In the genomic region with DNA sequence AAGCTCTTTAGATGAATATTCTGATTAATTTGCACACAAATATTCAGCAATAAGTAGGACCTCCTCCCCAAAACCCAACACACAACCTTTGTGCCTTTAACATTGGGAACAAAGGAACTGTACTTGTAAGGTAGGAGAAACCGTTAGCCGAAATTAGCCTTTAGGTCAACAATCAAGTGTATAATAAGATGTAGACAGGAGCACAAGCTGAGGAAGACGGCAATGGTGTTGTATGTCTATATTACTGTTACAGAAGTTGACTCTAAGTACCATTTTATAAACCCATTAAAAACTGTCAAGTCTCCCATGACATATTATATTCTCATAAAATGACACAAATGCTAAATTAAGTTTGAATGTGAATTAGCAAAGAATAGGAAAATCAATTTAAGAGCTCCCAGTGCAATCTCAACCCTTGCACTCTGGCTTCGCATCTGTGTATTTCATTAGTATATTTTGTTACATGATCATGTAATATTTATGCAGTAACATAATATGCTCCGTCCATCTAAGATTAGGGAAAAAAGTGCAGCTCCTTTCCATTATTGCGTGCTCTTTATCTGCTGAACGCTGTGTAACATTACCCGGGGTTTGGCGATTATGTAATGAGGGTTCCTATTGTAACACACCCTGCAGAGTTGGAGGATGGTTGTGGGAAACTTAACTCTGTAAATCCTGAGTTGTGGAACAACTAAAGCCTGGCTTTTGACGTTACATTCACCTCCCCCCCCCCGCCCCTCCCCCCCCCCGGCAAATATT, we compare ENCODE assay signal across 9 mouse cellular contexts.
DNase-seq lines count a peak whose midpoint lies in the region; ATAC-seq and TF ChIP-seq lines count a peak whose summit lies in the region.
"Had no signal": no experiment of that assay in that cellular context is flagged by ENCODE, and none has a peak within 500 bp of the region (broad histone marks: within the 10 kb centered on the region; RNA-seq: fewer than 3 reads in every experiment).

No protein-coding gene starts in this region.

- H3K27ac ChIP-seq in kidney, postnatal 0 days = no peak overlapping the region
- peak overlapping the region; percentile 22; the same call in 1 of the 2 replicates for H3K27ac ChIP-seq in embryonic facial prominence, embryonic 13.5 days
- H3K27ac ChIP-seq in hindbrain, embryonic 12.5 days = peak overlapping the region; percentile 55
- no peak overlapping the region for H3K27ac ChIP-seq in midbrain, postnatal 0 days (ENCODE audit: low read depth, low read length)
- H3K27ac ChIP-seq: heart, adult 2 months had no signal

- WGBS in kidney, postnatal 0 days = 29% methylated on average over 10 of the region's 12 CpGs
- WGBS in embryonic facial prominence, embryonic 13.5 days = 15% methylated on average over 12 of the region's 12 CpGs
- WGBS in hindbrain, embryonic 12.5 days = 17% methylated on average over 11 of the region's 12 CpGs
- WGBS in midbrain, postnatal 0 days = 16% methylated on average over 12 of the region's 12 CpGs

- H3K36me3 ChIP-seq in kidney, postnatal 0 days (ENCODE audit: insufficient read depth, low read length) = no peaks in the 10 kb centered on the region
- H3K36me3 ChIP-seq in embryonic facial prominence, embryonic 13.5 days = no peaks in the 10 kb centered on the region
- no peaks in the 10 kb centered on the region for H3K36me3 ChIP-seq in hindbrain, embryonic 12.5 days
- no peaks in the 10 kb centered on the region for H3K36me3 ChIP-seq in midbrain, postnatal 0 days (ENCODE audit: insufficient read depth, low read length)

- peak; percentile 60 for DNase-seq in kidney, postnatal 0 days (ENCODE audit: low spot score)
- no peak for DNase-seq in kidney, adult 8-10 months
- peak; percentile 37 for DNase-seq in midbrain, postnatal 0 days (ENCODE audit: low spot score)
- DNase-seq in thymus, adult 18-20 months = no peak
- DNase-seq in spleen, postnatal 10 days (ENCODE audit: low spot score in 2 of 2) = no peak

- TF ChIP-seq CTCF in kidney, postnatal 0 days (IDR thresholded peaks at IDR 0.05; ENCODE audit: low read depth) = no peak
- TF ChIP-seq CTCF in midbrain, postnatal 0 days (IDR thresholded peaks at IDR 0.05) = no peak

- no peak; the same call in 1 of the 2 replicates for ATAC-seq in kidney, postnatal 0 days (replicated peaks; ENCODE audit: low FRiP score, low read depth)
- peak; percentile 61; the same call in 1 of the 2 replicates for ATAC-seq in embryonic facial prominence, embryonic 13.5 days (ENCODE audit: insufficient number of reproducible peaks, insufficient read depth, low FRiP score, low TSS enrichment, low read depth)
- peak; percentile 80 for ATAC-seq in hindbrain, embryonic 12.5 days (ENCODE audit: low FRiP score)
- ATAC-seq in midbrain, postnatal 0 days (ENCODE audit: low FRiP score) = peak; percentile 23; the same call in 1 of the 2 replicates
- ATAC-seq in megakaryocyte-erythroid progenitor cell, adult 5-6 weeks (replicated peaks; ENCODE audit: low FRiP score, low TSS enrichment, poor library complexity, severe bottlenecking) = no peak

- no peak overlapping the region for H3K9ac ChIP-seq in kidney, postnatal 0 days (ENCODE audit: low read depth, low read length)
- H3K9ac ChIP-seq in embryonic facial prominence, embryonic 13.5 days = no peak overlapping the region
- H3K9ac ChIP-seq in hindbrain, embryonic 12.5 days = no peak overlapping the region
- H3K9ac ChIP-seq in midbrain, postnatal 0 days (replicated peaks; ENCODE audit: low read length, poor library complexity, severe bottlenecking) = no peak overlapping the region

- no peaks in the 10 kb centered on the region for H3K4me1 ChIP-seq in kidney, postnatal 0 days (replicated peaks; ENCODE audit: insufficient read depth, low read length)
- H3K4me1 ChIP-seq in embryonic facial prominence, embryonic 13.5 days = peaks cover 15% of the 10 kb centered on the region
- H3K4me1 ChIP-seq in hindbrain, embryonic 12.5 days = peaks cover 9% of the 10 kb centered on the region
- no peaks in the 10 kb centered on the region for H3K4me1 ChIP-seq in midbrain, postnatal 0 days (ENCODE audit: insufficient read depth, low read length)

- H3K27me3 ChIP-seq in kidney, postnatal 0 days (ENCODE audit: insufficient read depth, low read length) = no peaks in the 10 kb centered on the region
- H3K27me3 ChIP-seq in embryonic facial prominence, embryonic 13.5 days = no peaks in the 10 kb centered on the region
- no peaks in the 10 kb centered on the region for H3K27me3 ChIP-seq in hindbrain, embryonic 12.5 days
- no peaks in the 10 kb centered on the region for H3K27me3 ChIP-seq in midbrain, postnatal 0 days (ENCODE audit: insufficient read depth, low read length)

- H3K4me2 ChIP-seq in kidney, postnatal 0 days (ENCODE audit: low read length) = peak overlapping the region; percentile 18; the same call in 1 of the 2 replicates
- peak overlapping the region; percentile 52 for H3K4me2 ChIP-seq in embryonic facial prominence, embryonic 13.5 days
- H3K4me2 ChIP-seq in hindbrain, embryonic 12.5 days (replicated peaks) = peak overlapping the region; percentile 31
- H3K4me2 ChIP-seq in midbrain, postnatal 0 days (ENCODE audit: low read depth, low read length, poor library complexity, severe bottlenecking) = 0 out of 2 replicates have a peak overlapping the region, but pooled peaks have one; percentile 9

- no peak overlapping the region for H3K4me3 ChIP-seq in kidney, postnatal 0 days (replicated peaks; ENCODE audit: low read depth, low read length)
- H3K4me3 ChIP-seq in embryonic facial prominence, embryonic 13.5 days = no peak overlapping the region
- H3K4me3 ChIP-seq in hindbrain, embryonic 12.5 days = no peak overlapping the region
- H3K4me3 ChIP-seq in midbrain, postnatal 0 days (ENCODE audit: low read depth, low read length) = no peak overlapping the region
- H3K4me3 ChIP-seq: heart, adult 2 months had no signal

- no peaks in the 10 kb centered on the region for H3K9me3 ChIP-seq in kidney, postnatal 0 days (replicated peaks; ENCODE audit: low read length)
- H3K9me3 ChIP-seq in embryonic facial prominence, embryonic 13.5 days = no peaks in the 10 kb centered on the region
- no peaks in the 10 kb centered on the region for H3K9me3 ChIP-seq in hindbrain, embryonic 12.5 days (replicated peaks)
- no peaks in the 10 kb centered on the region for H3K9me3 ChIP-seq in midbrain, postnatal 0 days (ENCODE audit: low read length)

Comparison
In these comparisons a context has a peak if more than half of its experiments do, and no peak if none do; other contexts are left out.
1. DNase-seq: peak in kidney, postnatal 0 days (single experiment) and midbrain, postnatal 0 days (single experiment); none in kidney, adult 8-10 months (0 of 2), thymus, adult 18-20 months (0 of 2) and spleen, postnatal 10 days (0 of 2).
2. ATAC-seq: peak in embryonic facial prominence, embryonic 13.5 days (single experiment), hindbrain, embryonic 12.5 days (single experiment) and midbrain, postnatal 0 days (single experiment); none in kidney, postnatal 0 days (single experiment) and megakaryocyte-erythroid progenitor cell, adult 5-6 weeks (single experiment).
3. H3K27ac ChIP-seq: peak in embryonic facial prominence, embryonic 13.5 days (single experiment) and hindbrain, embryonic 12.5 days (single experiment); none in kidney, postnatal 0 days (single experiment) and midbrain, postnatal 0 days (single experiment).
4. Peak in every context shown above with its lines, with median percentiles within 50 percentile points of each other: H3K4me2 ChIP-seq.